Mouse (Mus musculus) G1E (cell line): ENCODE measurements at regions not wholly inside any gene's neighbourhood (a gene's known extent, or its start where the extent isn't known, plus 50 kb on each side); places are given as distances from the start of the nearest gene placed in this dataset.

Experiments used
- CTCF ChIP-seq: IDR thresholded peaks from 2 replicates; pipeline ENCODE4 v1.5.1; 2012; ENCODE audit warnings: low read depth, low read length, inconsistent platforms, mixed read lengths
- GATA2 ChIP-seq: IDR thresholded peaks from 2 replicates; pipeline ENCODE4 v1.6.1; 2012; ENCODE audit warnings: low read depth, low read length, inconsistent platforms, borderline replicate concordance

DNA sequence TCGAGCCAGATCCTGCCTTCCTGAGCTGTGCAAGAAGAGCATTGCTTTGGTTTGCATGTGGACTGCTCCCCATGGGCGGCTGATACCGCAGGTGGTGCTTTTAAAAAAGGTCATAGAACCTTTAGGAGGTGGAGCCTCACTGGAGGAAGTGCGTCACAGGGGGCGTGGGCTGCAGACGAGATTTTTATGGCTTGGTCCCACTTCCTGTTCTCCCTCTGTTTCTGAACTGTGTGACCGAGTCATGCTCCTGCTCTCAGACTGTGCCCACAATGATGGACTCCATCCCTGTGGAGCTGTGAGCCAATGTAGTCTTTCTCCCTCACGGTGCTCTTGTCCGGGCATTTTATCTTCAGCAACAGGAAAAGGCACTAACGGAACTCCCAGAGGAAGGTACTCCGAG lies 66.8 kb upstream of the Stx18 start:
- TF ChIP-seq CTCF (no peak), GATA2 (no peak)
